8 mouse cellular contexts compared by ENCODE assay signal in the genomic region with DNA sequence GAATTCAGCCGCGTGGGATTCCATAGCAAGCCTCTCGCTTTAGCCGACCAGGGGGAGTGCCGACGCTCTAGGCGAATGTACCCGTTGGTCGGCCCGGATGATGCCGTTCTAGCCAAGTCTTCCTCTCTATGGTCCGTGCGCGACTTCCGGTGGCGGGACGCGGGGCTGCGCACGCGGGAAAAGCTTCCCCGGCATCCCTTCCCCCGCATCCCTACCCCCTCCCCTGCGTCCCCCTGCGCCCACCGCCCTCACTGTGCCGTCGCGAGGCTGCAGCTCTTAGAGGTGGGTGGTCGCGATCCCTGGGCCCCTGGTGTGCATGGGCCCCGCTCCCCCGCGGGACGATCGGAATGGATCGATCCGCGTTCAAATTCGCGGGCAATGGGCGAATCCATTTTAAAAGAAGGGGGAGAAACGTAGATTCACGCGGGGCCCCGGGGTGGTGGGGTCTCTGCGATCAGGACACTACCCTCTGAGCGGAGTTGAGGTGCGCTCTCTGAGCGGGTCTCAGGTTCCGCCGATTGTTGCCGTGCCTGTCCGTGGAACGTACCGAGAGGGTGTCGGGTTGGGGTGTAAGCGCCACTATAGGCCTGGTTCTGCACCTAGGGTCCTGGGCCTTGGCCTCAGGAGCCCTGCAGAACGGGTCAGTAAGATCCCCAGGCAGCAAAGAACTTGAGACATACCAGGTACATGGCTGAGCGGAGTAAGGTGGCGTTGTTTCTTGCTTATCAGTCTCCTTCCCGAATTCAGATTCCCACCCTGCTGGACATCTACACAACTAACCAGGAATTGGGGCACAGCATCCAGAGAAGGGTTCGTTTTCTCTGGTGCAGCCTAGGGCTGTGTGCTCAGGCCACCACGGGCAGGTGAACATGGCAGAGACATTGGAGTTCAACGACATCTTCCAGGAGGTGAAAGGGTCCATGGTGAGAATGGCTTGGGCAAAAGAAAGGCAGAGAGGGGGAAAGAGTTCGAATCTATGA. TPM values are rescaled to one million over a fixed set of nuclear protein-coding genes. Genes with fewer than 3 reads are reported as not detected.
DNase-seq lines count a peak whose midpoint lies in the region; ATAC-seq and TF ChIP-seq lines count a peak whose summit lies in the region.

A gene (plus strand): TSS at position 188 of the 980 bp plus-strand sequence.
A gene (minus strand): TSS at position 416 of the 980 bp plus-strand sequence.

- H3K27ac ChIP-seq in gastrocnemius, adult 2 months, result peak within 1 kb of the TSS; percentile 94
- H3K27ac ChIP-seq in hindbrain, postnatal 0 days, result peak within 1 kb of the TSS; percentile 78

- under 1% methylated on average over 66 of the region's 66 CpGs for WGBS in hindbrain, postnatal 0 days

- H3K36me3 ChIP-seq in hindbrain, postnatal 0 days (ENCODE audit: insufficient read depth, low read length), result peaks cover 30% of the 10 kb centered on the region

- intact Hi-C loops in gastrocnemius, adult 2 months (cut with DNase I), result loop anchor here (10.0 kb wide), 1 partner anchor 313 kb away; a partner anchor contains a TSS
- intact Hi-C loops in left cerebral cortex, postnatal 10 days (cut with DNase I), result no loop called here

- H3K27me3 ChIP-seq in hindbrain, postnatal 0 days (ENCODE audit: insufficient read depth, low read length), result no peaks in the 10 kb centered on the region

- H3K4me2 ChIP-seq in hindbrain, postnatal 0 days (ENCODE audit: low read depth, low read length), result peak within 1 kb of the TSS; percentile 85

- peak within 1 kb of the TSS; percentile 97 for H3K4me3 ChIP-seq in gastrocnemius, adult 2 months
- H3K4me3 ChIP-seq in hindbrain, postnatal 0 days (ENCODE audit: low read length), result peak within 1 kb of the TSS; percentile 67

- no peaks in the 10 kb centered on the region for H3K9me3 ChIP-seq in hindbrain, postnatal 0 days (ENCODE audit: low read length)

- H3K4me1 ChIP-seq in hindbrain, postnatal 0 days (ENCODE audit: insufficient read depth, low read length), result peaks cover 7% of the 10 kb centered on the region

- DNase-seq in adipocyte (ENCODE audit: low spot score), result peak; percentile 93
- DNase-seq in gastrocnemius, adult 2 months, result peak; percentile 94
- peak; percentile 98 for DNase-seq in hindbrain, postnatal 0 days (ENCODE audit: low spot score)
- peak; percentile 91 to 94 for DNase-seq in left cerebral cortex, postnatal 10 days (ENCODE audit: extremely low spot score in 1 of 2, low spot score in 2 of 2)
- DNase-seq in right cerebral cortex, postnatal 10 days (ENCODE audit: low spot score in 2 of 2), result peak; percentile 95 to 96
- DNase-seq in urinary bladder, postnatal 14 days (ENCODE audit: low spot score), result peak; percentile 91

- ATAC-seq in common myeloid progenitor, adult 5-6 weeks (replicated peaks; ENCODE audit: low read depth, poor library complexity, severe bottlenecking), result peak; percentile 74
- peak; percentile 97 for ATAC-seq in hindbrain, postnatal 0 days
- peak; percentile 78 for ATAC-seq in megakaryocyte progenitor cell, adult 5-6 weeks (replicated peaks; ENCODE audit: poor library complexity)

- TF ChIP-seq CTCF in gastrocnemius, adult 2 months (IDR thresholded peaks at IDR 0.05), result no peak; the same call in 1 of the 2 replicates
- no peak; the same call in 1 of the 2 replicates for TF ChIP-seq CTCF in hindbrain, postnatal 0 days (IDR thresholded peaks at IDR 0.05; ENCODE audit: low read depth)

- peak within 1 kb of the TSS; percentile 83 for H3K9ac ChIP-seq in hindbrain, postnatal 0 days (replicated peaks; ENCODE audit: low read length)

RNA-seq across cellular contexts. Expression of the first gene that starts in this region (rescaled TPM):
- 433 and 486 TPM in 2 replicates for total RNA-seq in common myeloid progenitor, adult 5-6 weeks (2017)
- 10 to 100 TPM; 28.5 to 30.8 TPM for total RNA-seq in gastrocnemius, adult 2 months (2021)
- total RNA-seq in hindbrain, postnatal 0 days (2014; rRNA removed), result 178 and 196 TPM in 2 replicates
- 141 and 142 TPM in 2 replicates for polyA plus RNA-seq in hindbrain, postnatal 0 days (2015; fragmentation: Nextera tagmentation; extraction: Ambion mirVana)
- total RNA-seq in left cerebral cortex, postnatal 10 days (2021), result 100 to 1,000 TPM; 101 to 105 TPM
- 145 and 175 TPM in 2 replicates for total RNA-seq in megakaryocyte progenitor cell, adult 5-6 weeks (2015)
- total RNA-seq in megakaryocyte progenitor cell, adult 5-6 weeks (2017), result 390 and 507 TPM in 2 replicates

RNA-seq across cellular contexts. Expression of the second gene that starts in this region (rescaled TPM):
- not detected in 2 replicates for total RNA-seq in common myeloid progenitor, adult 5-6 weeks (2017)
- total RNA-seq in gastrocnemius, adult 2 months (2021), result under 1 TPM; 0.36 to 0.59 TPM
- 1.1 and 1.7 TPM in 2 replicates for total RNA-seq in hindbrain, postnatal 0 days (2014; rRNA removed)
- 2.6 and 3.3 TPM in 2 replicates for polyA plus RNA-seq in hindbrain, postnatal 0 days (2015; fragmentation: Nextera tagmentation; extraction: Ambion mirVana)
- total RNA-seq in left cerebral cortex, postnatal 10 days (2021), result 1 to 10 TPM; 1.9 to 2.2 TPM
- total RNA-seq in megakaryocyte progenitor cell, adult 5-6 weeks (2015), result 1.5 and 2.5 TPM in 2 replicates
- 0.46 TPM in 1 of 2 replicates, not detected in the other for total RNA-seq in megakaryocyte progenitor cell, adult 5-6 weeks (2017)

Comparison
In these comparisons a context has a peak if more than half of its experiments do, and no peak if none do; other contexts are left out.
1. Peak in every context shown above with its lines: DNase-seq, ATAC-seq, H3K4me3 ChIP-seq and H3K27ac ChIP-seq.